Mouse (Mus musculus): ENCODE results near the gene Mthfsl. TPM values are rescaled to one million over a fixed set of nuclear protein-coding genes. Genes with fewer than 3 reads are reported as not detected.
A peak's percentile ranks its signal among the peaks of the same experiment; 100 is the strongest.
"Not testable (repeated sequence)": the region's sequence is repeated elsewhere in the genome, so short reads cannot be mapped to it uniquely, and the experiment has no call there.

Mthfsl gene
- polyA plus RNA-seq (2014; fragmentation: Nextera tagmentation; extraction: Ambion mirVana): 21.0 and 22.9 TPM in 2 replicates

DNA sequence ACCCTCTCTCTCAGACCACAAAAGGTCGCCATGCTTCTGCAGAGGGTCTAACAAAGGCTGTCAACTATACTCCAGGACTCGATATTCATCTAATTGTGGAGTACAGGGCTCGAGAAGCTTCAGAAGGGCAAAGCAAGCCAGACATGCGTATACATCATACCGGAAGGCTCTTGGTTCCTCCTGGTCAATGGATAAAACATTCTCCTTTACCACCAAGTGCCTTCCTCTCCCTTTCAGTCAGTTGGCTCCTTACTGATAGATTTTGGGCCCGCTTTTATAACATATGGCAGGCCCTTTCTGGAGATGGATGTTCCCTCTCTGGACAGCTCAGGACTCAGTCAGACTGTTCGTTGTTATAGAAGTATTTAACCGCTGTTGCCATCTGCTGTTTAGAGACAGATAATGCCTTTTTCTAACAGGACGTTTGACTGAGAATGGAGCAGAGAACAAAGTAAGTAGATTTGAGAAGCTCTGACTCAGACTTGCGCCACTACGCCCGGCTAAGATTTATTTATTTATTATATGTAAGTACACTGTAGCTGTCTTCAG is at the start of gene Mthfsl:
Gene Mthfsl, minus strand, starts transcription at position 308 of the 549 bp plus-strand sequence.
- H3K4me1 ChIP-seq (ENCODE audit: control insufficient read depth, insufficient read depth, low read length); H3K9me3 ChIP-seq (replicated peaks; ENCODE audit: control insufficient read depth, low read length); H3K36me3 ChIP-seq (ENCODE audit: control insufficient read depth, insufficient read depth, low read length); H3K27me3 ChIP-seq (ENCODE audit: control insufficient read depth, insufficient read depth, low read length): not testable (repeated sequence)
- H3K4me2 ChIP-seq: peak within 1 kb of the TSS; percentile 55
- 31% methylated on average over 11 of the region's 12 CpGs for WGBS (ENCODE audit: insufficient replicate concordance)
- 0 out of 2 replicates have a peak within 1 kb of the TSS, but pooled peaks have one; percentile 16 for H3K9ac ChIP-seq (ENCODE audit: low read depth, low read length)
- peak; percentile 50 for ATAC-seq (replicated peaks; ENCODE audit: insufficient number of reproducible peaks, low FRiP score, low TSS enrichment)
- H3K27ac ChIP-seq (ENCODE audit: low read depth, low read length): peak within 1 kb of the TSS; percentile 50; the same call in 1 of the 2 replicates
- peak within 1 kb of the TSS; percentile 35 for H3K4me3 ChIP-seq (ENCODE audit: low read depth, low read length)

DNA sequence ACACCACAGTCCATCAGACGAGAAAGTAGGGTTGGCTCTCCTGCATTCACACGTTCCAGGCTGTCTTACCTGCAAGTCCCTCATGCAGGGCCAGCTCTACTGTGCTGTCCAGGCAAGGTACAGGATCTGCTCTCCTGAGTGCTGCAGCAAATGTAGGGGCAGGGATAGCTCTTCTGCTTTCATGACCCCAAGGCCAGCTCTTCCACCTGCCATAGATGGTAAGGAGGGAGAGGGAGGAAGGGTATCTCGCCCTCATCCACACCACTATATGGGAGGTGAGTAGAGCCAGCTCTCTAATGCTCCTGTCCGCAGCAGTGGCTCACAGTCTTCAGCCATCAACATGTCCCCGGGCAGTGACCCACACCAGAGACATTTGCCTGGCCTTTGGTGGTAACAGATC is 49.4 kb upstream of the Mthfsl start:
- H3K4me2 ChIP-seq; H3K9me3 ChIP-seq (replicated peaks; ENCODE audit: control insufficient read depth, low read length); H3K4me1 ChIP-seq (ENCODE audit: control insufficient read depth, insufficient read depth, low read length); H3K27me3 ChIP-seq (ENCODE audit: control insufficient read depth, insufficient read depth, low read length); ATAC-seq (replicated peaks; ENCODE audit: insufficient number of reproducible peaks, low FRiP score, low TSS enrichment); H3K4me3 ChIP-seq (ENCODE audit: low read depth, low read length); H3K36me3 ChIP-seq (ENCODE audit: control insufficient read depth, insufficient read depth, low read length); H3K27ac ChIP-seq (ENCODE audit: low read depth, low read length); H3K9ac ChIP-seq (ENCODE audit: low read depth, low read length): not testable (repeated sequence)
- WGBS (ENCODE audit: insufficient replicate concordance): 73% methylated on average over 4 of the region's 5 CpGs

DNA sequence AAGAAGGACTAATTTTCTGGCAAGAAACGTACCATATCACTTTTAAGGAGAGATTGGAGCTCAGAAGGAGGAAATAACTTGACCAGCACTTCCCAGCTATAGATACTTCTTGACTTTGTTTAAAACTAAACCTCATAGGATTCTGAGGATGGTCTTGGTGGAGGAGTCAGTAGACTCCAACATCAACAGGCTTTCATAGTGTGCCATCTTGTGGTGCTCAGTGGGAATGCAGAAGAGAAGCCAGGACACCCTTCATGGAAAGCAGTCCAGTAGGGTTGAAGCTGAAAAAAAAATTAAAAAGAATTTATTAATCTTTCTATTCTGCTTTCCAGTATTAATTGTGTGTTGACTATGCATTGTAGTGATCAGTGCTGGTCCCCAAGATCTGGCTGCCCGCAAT is 26.6 kb upstream of the Mthfsl start:
- not testable (repeated sequence) for H3K36me3 ChIP-seq (ENCODE audit: control insufficient read depth, insufficient read depth, low read length); H3K4me3 ChIP-seq (ENCODE audit: low read depth, low read length); ATAC-seq (replicated peaks; ENCODE audit: insufficient number of reproducible peaks, low FRiP score, low TSS enrichment); H3K9me3 ChIP-seq (replicated peaks; ENCODE audit: control insufficient read depth, low read length); H3K4me2 ChIP-seq; H3K4me1 ChIP-seq (ENCODE audit: control insufficient read depth, insufficient read depth, low read length); H3K9ac ChIP-seq (ENCODE audit: low read depth, low read length); H3K27ac ChIP-seq (ENCODE audit: low read depth, low read length); H3K27me3 ChIP-seq (ENCODE audit: control insufficient read depth, insufficient read depth, low read length)
- no CpG with 5 or more reads among the region's 2 CpGs for WGBS (ENCODE audit: insufficient replicate concordance)

DNA sequence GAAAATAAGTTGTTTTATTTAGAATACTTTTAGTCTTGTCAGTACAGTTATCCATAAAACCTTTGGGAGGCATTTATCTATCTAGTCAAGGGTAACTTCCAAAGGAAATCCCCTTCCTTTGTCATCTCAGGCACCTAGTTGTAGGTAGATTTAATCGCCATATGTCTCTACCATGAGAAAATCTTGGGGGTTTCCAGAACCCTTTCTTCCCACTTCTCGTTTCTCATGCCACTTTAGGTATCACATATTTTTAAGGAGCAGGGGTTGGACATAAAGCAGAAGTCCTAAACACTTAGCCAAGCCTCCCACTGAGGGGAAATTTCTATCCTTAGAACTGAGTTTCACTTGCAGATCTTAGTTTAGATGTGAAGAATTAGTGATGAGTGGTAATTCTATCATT is 25.9 kb upstream of the Mthfsl start:
- H3K36me3 ChIP-seq (ENCODE audit: control insufficient read depth, insufficient read depth, low read length); H3K9ac ChIP-seq (ENCODE audit: low read depth, low read length); ATAC-seq (replicated peaks; ENCODE audit: insufficient number of reproducible peaks, low FRiP score, low TSS enrichment); H3K9me3 ChIP-seq (replicated peaks; ENCODE audit: control insufficient read depth, low read length); H3K27me3 ChIP-seq (ENCODE audit: control insufficient read depth, insufficient read depth, low read length); H3K4me1 ChIP-seq (ENCODE audit: control insufficient read depth, insufficient read depth, low read length); H3K27ac ChIP-seq (ENCODE audit: low read depth, low read length); H3K4me2 ChIP-seq; H3K4me3 ChIP-seq (ENCODE audit: low read depth, low read length): not testable (repeated sequence)
- no CpG with 5 or more reads among the region's 2 CpGs for WGBS (ENCODE audit: insufficient replicate concordance)

DNA sequence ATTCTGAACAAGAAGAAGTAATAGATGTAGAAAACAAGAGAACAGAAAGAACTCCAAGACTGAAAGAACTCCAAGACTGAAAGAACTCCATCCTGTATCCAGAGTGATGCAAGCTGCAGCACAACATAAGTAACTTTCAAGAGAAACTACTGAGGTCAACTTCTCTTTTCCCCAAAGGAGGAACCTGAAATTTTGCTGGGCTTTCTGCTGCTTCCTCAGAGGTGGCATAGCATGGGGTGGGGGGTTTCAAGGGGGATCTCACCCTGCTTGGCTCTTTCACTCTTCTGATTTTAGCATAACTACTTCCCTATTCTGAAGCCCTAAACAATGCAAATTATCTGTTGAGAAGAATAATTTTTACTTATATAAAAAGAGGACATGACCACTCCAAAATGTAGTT is 15.2 kb upstream of the Mthfsl start:
- ATAC-seq (replicated peaks; ENCODE audit: insufficient number of reproducible peaks, low FRiP score, low TSS enrichment); H3K4me2 ChIP-seq; H3K27me3 ChIP-seq (ENCODE audit: control insufficient read depth, insufficient read depth, low read length): not testable (repeated sequence)

DNA sequence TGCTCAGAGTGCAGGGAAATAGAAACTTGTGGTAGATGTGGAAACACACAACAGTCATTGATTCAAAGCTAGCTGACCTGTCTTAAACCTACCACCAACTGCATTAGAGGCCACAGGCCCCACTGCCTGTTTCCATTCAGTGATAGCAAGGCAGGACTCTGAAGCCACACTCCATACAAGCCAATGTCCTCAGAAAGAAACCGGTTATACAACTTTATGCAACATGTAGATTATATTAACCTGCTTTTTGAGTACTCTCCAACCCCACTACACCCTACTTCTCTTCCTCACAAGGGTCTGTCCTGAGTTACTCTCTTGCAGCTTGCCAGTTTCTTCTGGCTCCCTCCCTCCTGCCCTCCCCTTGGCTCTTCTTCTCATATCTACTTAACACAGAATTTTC is 13.1 kb upstream of the Mthfsl start:
- ATAC-seq (replicated peaks; ENCODE audit: insufficient number of reproducible peaks, low FRiP score, low TSS enrichment); H3K4me2 ChIP-seq; H3K27me3 ChIP-seq (ENCODE audit: control insufficient read depth, insufficient read depth, low read length); H3K36me3 ChIP-seq (ENCODE audit: control insufficient read depth, insufficient read depth, low read length); H3K9ac ChIP-seq (ENCODE audit: low read depth, low read length); H3K4me3 ChIP-seq (ENCODE audit: low read depth, low read length); H3K4me1 ChIP-seq (ENCODE audit: control insufficient read depth, insufficient read depth, low read length); H3K9me3 ChIP-seq (replicated peaks; ENCODE audit: control insufficient read depth, low read length); H3K27ac ChIP-seq (ENCODE audit: low read depth, low read length): not testable (repeated sequence)
- WGBS (ENCODE audit: insufficient replicate concordance): 57% methylated on average over 1 of the region's 1 CpGs

More for the DNA sequence above, 15.2 kb upstream of the Mthfsl start:
- not testable (repeated sequence) for H3K9ac ChIP-seq (ENCODE audit: low read depth, low read length); H3K27ac ChIP-seq (ENCODE audit: low read depth, low read length); H3K4me1 ChIP-seq (ENCODE audit: control insufficient read depth, insufficient read depth, low read length); H3K36me3 ChIP-seq (ENCODE audit: control insufficient read depth, insufficient read depth, low read length); H3K4me3 ChIP-seq (ENCODE audit: low read depth, low read length); H3K9me3 ChIP-seq (replicated peaks; ENCODE audit: control insufficient read depth, low read length)

DNA sequence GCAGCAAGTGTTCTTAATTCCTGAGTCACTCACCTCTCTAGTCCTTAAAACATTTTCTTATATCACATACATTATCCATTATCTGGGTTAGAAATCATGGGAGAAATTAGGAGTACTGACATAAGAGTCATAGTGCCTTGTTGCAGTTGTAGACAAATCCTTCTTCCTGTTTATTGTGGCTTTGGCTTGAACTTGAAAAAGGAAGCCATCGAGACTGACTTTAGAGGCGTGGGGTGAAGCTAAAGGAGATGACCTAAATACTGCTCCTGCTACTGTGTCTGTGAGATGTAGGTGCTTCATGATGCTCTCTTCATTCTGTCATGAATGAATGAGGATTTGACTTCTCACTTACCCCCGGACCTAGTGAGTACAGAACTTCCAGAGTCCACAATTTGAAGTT is 12.2 kb upstream of the Mthfsl start:
- not testable (repeated sequence) for H3K36me3 ChIP-seq (ENCODE audit: control insufficient read depth, insufficient read depth, low read length); H3K4me1 ChIP-seq (ENCODE audit: control insufficient read depth, insufficient read depth, low read length); H3K9me3 ChIP-seq (replicated peaks; ENCODE audit: control insufficient read depth, low read length); H3K9ac ChIP-seq (ENCODE audit: low read depth, low read length); ATAC-seq (replicated peaks; ENCODE audit: insufficient number of reproducible peaks, low FRiP score, low TSS enrichment); H3K27me3 ChIP-seq (ENCODE audit: control insufficient read depth, insufficient read depth, low read length); H3K27ac ChIP-seq (ENCODE audit: low read depth, low read length); H3K4me3 ChIP-seq (ENCODE audit: low read depth, low read length); H3K4me2 ChIP-seq
- 68% methylated on average over 1 of the region's 3 CpGs for WGBS (ENCODE audit: insufficient replicate concordance)

DNA sequence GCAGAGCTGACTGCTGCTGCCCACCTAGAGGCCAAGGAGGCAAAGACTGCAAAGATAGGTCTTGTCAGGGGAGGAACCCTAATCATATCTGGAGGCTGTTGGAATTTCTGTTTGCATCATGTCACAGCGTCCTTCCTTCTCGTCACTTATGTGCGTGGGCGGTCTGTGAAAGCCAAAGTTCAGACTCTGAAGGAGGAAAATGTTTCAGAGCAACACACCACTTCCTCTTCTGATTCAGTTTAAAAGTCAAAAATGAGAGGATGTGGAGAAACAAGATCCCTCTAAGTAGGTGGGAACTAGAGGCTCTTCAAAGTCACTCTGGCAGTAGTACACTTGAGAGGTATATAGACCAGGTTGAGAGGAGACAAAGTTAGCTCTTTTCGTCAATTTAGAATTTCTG is 11.6 kb upstream of the Mthfsl start, which contains the start of gene Bcl2a1d:
Gene Bcl2a1d, minus strand, starts transcription at position 187 of the 400 bp plus-strand sequence.
- not testable (repeated sequence) for H3K4me2 ChIP-seq; H3K4me1 ChIP-seq (ENCODE audit: control insufficient read depth, insufficient read depth, low read length); H3K36me3 ChIP-seq (ENCODE audit: control insufficient read depth, insufficient read depth, low read length); ATAC-seq (replicated peaks; ENCODE audit: insufficient number of reproducible peaks, low FRiP score, low TSS enrichment); H3K9ac ChIP-seq (ENCODE audit: low read depth, low read length); H3K4me3 ChIP-seq (ENCODE audit: low read depth, low read length); H3K9me3 ChIP-seq (replicated peaks; ENCODE audit: control insufficient read depth, low read length); H3K27ac ChIP-seq (ENCODE audit: low read depth, low read length); H3K27me3 ChIP-seq (ENCODE audit: control insufficient read depth, insufficient read depth, low read length)
- WGBS (ENCODE audit: insufficient replicate concordance): 64% methylated on average over 5 of the region's 5 CpGs

DNA sequence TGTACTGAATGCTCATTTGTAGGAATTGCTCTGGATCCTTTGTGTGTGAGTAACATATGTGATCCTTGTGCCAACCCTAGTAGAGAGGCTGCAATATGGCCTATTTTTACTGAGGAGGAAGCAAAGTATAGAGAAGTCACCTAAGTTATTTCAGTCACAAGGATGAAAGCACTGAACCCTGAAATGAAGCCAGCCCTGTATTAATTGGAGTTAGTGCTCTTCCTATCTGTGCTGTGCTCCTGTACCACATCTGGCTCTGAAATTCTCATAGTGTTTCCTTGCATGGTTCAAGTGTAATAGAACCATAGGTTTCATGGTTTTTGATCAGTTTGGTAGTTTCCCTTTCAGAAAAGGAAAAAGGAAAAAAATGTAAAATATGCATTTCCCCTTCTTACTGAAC is 8.2 kb upstream of the Mthfsl start:
- H3K9ac ChIP-seq (ENCODE audit: low read depth, low read length); H3K9me3 ChIP-seq (replicated peaks; ENCODE audit: control insufficient read depth, low read length); H3K4me1 ChIP-seq (ENCODE audit: control insufficient read depth, insufficient read depth, low read length); H3K27me3 ChIP-seq (ENCODE audit: control insufficient read depth, insufficient read depth, low read length); H3K27ac ChIP-seq (ENCODE audit: low read depth, low read length); ATAC-seq (replicated peaks; ENCODE audit: insufficient number of reproducible peaks, low FRiP score, low TSS enrichment); H3K36me3 ChIP-seq (ENCODE audit: control insufficient read depth, insufficient read depth, low read length); H3K4me2 ChIP-seq; H3K4me3 ChIP-seq (ENCODE audit: low read depth, low read length): not testable (repeated sequence)

Measured in heart, embryonic 11.5 days (tissue).